Mouse (Mus musculus): ENCODE data around the gene Emx1. TPM values are rescaled to one million over a fixed set of nuclear protein-coding genes. Genes with fewer than 3 reads are reported as not detected.

The Emx1 gene
- total and polyA plus RNA-seq, 3 experiments = not detected

GRCm38 (mm10) chr6:85253275-85253674, 66.0 kb downstream of the Emx1 start:
- no peak overlapping the region for H3K9ac ChIP-seq (ENCODE audit: insufficient read depth, low read depth)
- H3K4me2 ChIP-seq (ENCODE audit: insufficient read depth, low read depth, poor library complexity, severe bottlenecking) = no peak overlapping the region
- H3K4me3 ChIP-seq (replicated peaks in 1 of 3; ENCODE audit: low read depth in 2 of 3, low read length in 2 of 3, poor library complexity in 1 of 3) = no peak overlapping the region
- dilution Hi-C loops (cut with MboI; ENCODE audit: extremely low pct_ligation_motif_present, extremely low pct_unique_long_range_greater_than_20kb, low sequenced_read_pairs) = no loop called here
- in situ Hi-C loops (cut with MboI; ENCODE audit: low pct_ligation_motif_present, low pct_unique_long_range_greater_than_20kb, low sequenced_read_pairs) = no loop called here
- H3K27me3 ChIP-seq (replicated peaks) = peaks cover under 1% of the 10 kb centered on the region
- H3K9me3 ChIP-seq (replicated peaks; ENCODE audit: low read length) = no peaks in the 10 kb centered on the region
- no peak overlapping the region for H3K27ac ChIP-seq (ENCODE audit: insufficient read depth, low read depth)
- H3K4me1 ChIP-seq (ENCODE audit: control insufficient read depth in 1 of 2, insufficient read depth in 2 of 2) = no peaks in the 10 kb centered on the region
- TF ChIP-seq ZKSCAN1 (IDR thresholded peaks at IDR 0.05; ENCODE audit: borderline replicate concordance, low read depth, low read length) (no peak), CTCF (conservative IDR thresholded peaks at IDR 0.05 in 1 of 2, IDR thresholded peaks at IDR 0.05 in 1 of 2; ENCODE audit: low read depth in 2 of 2, low read length in 2 of 2) (peak in 1 of 2 experiments; percentile 6; a peak in 1 of 4 replicates)
- no peaks in the 10 kb centered on the region for H3K36me3 ChIP-seq (replicated peaks in 1 of 2; ENCODE audit: control insufficient read depth in 1 of 2, insufficient read depth in 1 of 2, low read length in 1 of 2)
- H3K79me2 ChIP-seq (replicated peaks; ENCODE audit: control insufficient read depth, extremely low read depth, insufficient read depth, poor library complexity, severe bottlenecking) = no peaks in the 10 kb centered on the region
- DNase-seq (ENCODE audit: extremely low read depth) = no peak

Other genes starting within 250 kb of the Emx1 start
- gene Exoc6b, start 117.9 kb upstream of the Emx1 start, total RNA-seq (2012; rRNA removed) = 1.9 and 3.5 TPM in 2 replicates
- 1.7 and 1.9 TPM in 2 replicates for gene Exoc6b, start 117.9 kb upstream of the Emx1 start, total RNA-seq (2014; rRNA removed)
- gene Exoc6b, start 117.9 kb upstream of the Emx1 start, polyA plus RNA-seq (2012; ENCODE audit: insufficient read length, low read depth) = 5.2 and 6.2 TPM in 2 replicates
- gene Spr, start 49.7 kb upstream of the Emx1 start, total RNA-seq (2012; rRNA removed) = 64.4 and 70.8 TPM in 2 replicates
- 42.8 and 44.3 TPM in 2 replicates for gene Spr, start 49.7 kb upstream of the Emx1 start, total RNA-seq (2014; rRNA removed)
- 69.3 and 76.7 TPM in 2 replicates for gene Spr, start 49.7 kb upstream of the Emx1 start, polyA plus RNA-seq (2012; ENCODE audit: insufficient read length, low read depth)
- 0.55 and 0.63 TPM in 2 replicates for gene Sfxn5, start 146.0 kb downstream of the Emx1 start, total RNA-seq (2012; rRNA removed)
- 0.66 and 0.88 TPM in 2 replicates for gene Sfxn5, start 146.0 kb downstream of the Emx1 start, total RNA-seq (2014; rRNA removed)
- gene Sfxn5, start 146.0 kb downstream of the Emx1 start, polyA plus RNA-seq (2012; ENCODE audit: insufficient read length, low read depth) = 0.93 and 1.4 TPM in 2 replicates
- 0.13 and 0.30 TPM in 2 replicates for gene Rab11fip5, start 187.2 kb downstream of the Emx1 start, total RNA-seq (2012; rRNA removed)
- gene Rab11fip5, start 187.2 kb downstream of the Emx1 start, total RNA-seq (2014; rRNA removed) = 0.11 and 0.13 TPM in 2 replicates
- 0.17 TPM in 1 of 2 replicates, not detected in the other for gene Rab11fip5, start 187.2 kb downstream of the Emx1 start, polyA plus RNA-seq (2012; ENCODE audit: insufficient read length, low read depth)
- not detected in 2 replicates for gene Noto, start 236.4 kb downstream of the Emx1 start, total RNA-seq (2012; rRNA removed)
- not detected in 2 replicates for gene Noto, start 236.4 kb downstream of the Emx1 start, total RNA-seq (2014; rRNA removed)
- gene Noto, start 236.4 kb downstream of the Emx1 start, polyA plus RNA-seq (2012; ENCODE audit: insufficient read length, low read depth) = not detected in 2 replicates
- gene Smyd5, start 244.6 kb downstream of the Emx1 start, total RNA-seq (2012; rRNA removed) = 68.1 and 84.0 TPM in 2 replicates
- 75.5 and 77.5 TPM in 2 replicates for gene Smyd5, start 244.6 kb downstream of the Emx1 start, total RNA-seq (2014; rRNA removed)
- 109 and 111 TPM in 2 replicates for gene Smyd5, start 244.6 kb downstream of the Emx1 start, polyA plus RNA-seq (2012; ENCODE audit: insufficient read length, low read depth)